Mouse (Mus musculus): ENCODE results near the gene Slc44a4.
"Not testable (repeated sequence)": the region's sequence is repeated elsewhere in the genome, so short reads cannot be mapped to it uniquely, and the experiment has no call there.

Slc44a4 gene

GRCm38 (mm10) chr17:34943128-34943815, 29.0 kb downstream of the Slc44a4 start:
- no peak for DNase-seq (ENCODE audit: low read depth)

GRCm38 (mm10) chr17:34944362-34944761, 30.1 kb downstream of the Slc44a4 start:
- DNase-seq (ENCODE audit: low read depth) = no peak

- DNase-seq (ENCODE audit: low read depth) = no peak
These were observed 32.3 kb downstream of the Slc44a4 start for GRCm38 (mm10) chr17:34946486-34947140.

- DNase-seq (ENCODE audit: low read depth) = peak; percentile 73
These were observed 33.3 kb downstream of the Slc44a4 start for GRCm38 (mm10) chr17:34947606-34948005.

- peak; percentile 60 for DNase-seq (ENCODE audit: low read depth)
These were observed 34.7 kb downstream of the Slc44a4 start for GRCm38 (mm10) chr17:34948721-34949552.

- peak; percentile 75 for DNase-seq (ENCODE audit: low read depth)
These were observed 35.3 kb downstream of the Slc44a4 start for GRCm38 (mm10) chr17:34949553-34949969.

GRCm38 (mm10) chr17:34950514-34951455, 36.5 kb downstream of the Slc44a4 start:
- DNase-seq (ENCODE audit: low read depth) = peak; percentile 52

GRCm38 (mm10) chr17:34951636-34952377, 37.5 kb downstream of the Slc44a4 start:
- DNase-seq (ENCODE audit: low read depth) = peak; percentile 46

GRCm38 (mm10) chr17:34952378-34953040, 38.2 kb downstream of the Slc44a4 start:
- DNase-seq (ENCODE audit: low read depth) = peak; percentile 95

GRCm38 (mm10) chr17:34953258-34953657, 39.0 kb downstream of the Slc44a4 start:
- DNase-seq (ENCODE audit: low read depth) = peak; percentile 71

- no peak for DNase-seq (ENCODE audit: low read depth)
These were observed 39.6 kb downstream of the Slc44a4 start for GRCm38 (mm10) chr17:34953904-34954303.

GRCm38 (mm10) chr17:34954831-34955230, 40.6 kb downstream of the Slc44a4 start:
- no peak for DNase-seq (ENCODE audit: low read depth)

GRCm38 (mm10) chr17:34955884-34956283, 41.6 kb downstream of the Slc44a4 start:
- DNase-seq (ENCODE audit: low read depth) = no peak

GRCm38 (mm10) chr17:34956340-34956739, 42.1 kb downstream of the Slc44a4 start:
- DNase-seq (ENCODE audit: low read depth) = peak; percentile 80

GRCm38 (mm10) chr17:34957291-34957690, 43.0 kb downstream of the Slc44a4 start:
- not testable (repeated sequence) for DNase-seq (ENCODE audit: low read depth)

GRCm38 (mm10) chr17:34957966-34958365, 43.7 kb downstream of the Slc44a4 start:
- DNase-seq (ENCODE audit: low read depth) = not testable (repeated sequence)

GRCm38 (mm10) chr17:34958734-34959129, 44.5 kb downstream of the Slc44a4 start:
- not testable (repeated sequence) for DNase-seq (ENCODE audit: low read depth)

GRCm38 (mm10) chr17:34959130-34959778, 45.0 kb downstream of the Slc44a4 start, which contains the start of gene Hspa1b:
Hspa1b (minus strand) TSS chr17:34959238.
- not testable (repeated sequence) for DNase-seq (ENCODE audit: low read depth)

GRCm38 (mm10) chr17:34959881-34960515, 45.7 kb downstream of the Slc44a4 start:
- no peak for DNase-seq (ENCODE audit: low read depth)
